Mouse (Mus musculus) midbrain, embryonic 14.5 days (tissue): ENCODE measurements around the gene Ube2s. TPM values are rescaled to one million over a fixed set of nuclear protein-coding genes. Genes with fewer than 3 reads are reported as not detected.
"Not testable (repeated sequence)": the region's sequence is repeated elsewhere in the genome, so short reads cannot be mapped to it uniquely, and the experiment has no call there.

Experiments used
- ATAC-seq: fragments of 200-750 bp; cut with Nextera tagmentation; 2 replicates; pipeline ENCODE4 v1.8.0; 2017; ENCODE audit warnings: moderate number of reproducible peaks, moderate library complexity; ENCODE audit not compliant: low FRiP score, low TSS enrichment
- DNase-seq: peaks from one replicate; pipeline ENCODE4 v3.0.0-alpha.2; 2015
- H3K27ac ChIP-seq: fragments of 300-500 bp; sonication (generic); replicated peaks from 2 replicates; pipeline ENCODE4 v1.5.1; 2014; ENCODE audit warnings: mild to moderate bottlenecking, low read depth, low read length, moderate library complexity
- H3K27me3 ChIP-seq: fragments of 300-500 bp; sonication (generic); 2 replicates; pipeline ENCODE4 v1.6.1; 2014; ENCODE audit warnings: low read length, control low read depth, mixed read lengths; ENCODE audit not compliant: control insufficient read depth, insufficient read depth
- H3K36me3 ChIP-seq: fragments of 300-500 bp; sonication (generic); 2 replicates; pipeline ENCODE4 v1.6.1; 2014; ENCODE audit warnings: low read length, control low read depth; ENCODE audit not compliant: control insufficient read depth, insufficient read depth
- H3K4me1 ChIP-seq: fragments of 300-500 bp; sonication (generic); 2 replicates; pipeline ENCODE4 v1.6.1; 2014; ENCODE audit warnings: mild to moderate bottlenecking, antibody characterized with exemption, low read length, control low read depth; ENCODE audit not compliant: control insufficient read depth, insufficient read depth
- H3K4me2 ChIP-seq: fragments of 300-500 bp; sonication (generic); 2 replicates; pipeline ENCODE4 v1.6.1; 2014; ENCODE audit warnings: mild to moderate bottlenecking, low read length, moderate library complexity
- H3K4me3 ChIP-seq: fragments of 300-500 bp; sonication (generic); replicated peaks from 2 replicates; pipeline ENCODE4 v1.5.1; 2014; ENCODE audit warnings: low read depth, low read length
- H3K9ac ChIP-seq: fragments of 300-500 bp; sonication (generic); replicated peaks from 2 replicates; pipeline ENCODE4 v1.6.1; 2014; ENCODE audit warnings: mild to moderate bottlenecking, low read length, moderate library complexity
- H3K9me3 ChIP-seq: fragments of 300-500 bp; sonication (generic); 2 replicates; pipeline ENCODE4 v1.6.1; 2016; ENCODE audit warnings: low read length, control low read depth, mixed read lengths; ENCODE audit not compliant: control insufficient read depth
- WGBS: fragments of 180-500 bp; shearing (Covaris S2); extraction: QIAGEN DNeasy Blood & Tissue Kit; methylation state at CpG from one replicate; pipeline ENCODE4 v1.1.7; 2014; 5-methylcytosine and 5-hydroxymethylcytosine counted together
- polyA plus RNA-seq: library from polyadenylated mRNA; unstranded; fragments of >200 nt; fragmentation: Nextera tagmentation; extraction: Ambion mirVana; gene quantifications from 2 replicates; pipeline ENCODE4 v1.2.1, GENCODE M21; 2014

The Ube2s gene
- polyA plus RNA-seq, 1 experiment from 2014 or later, result 290 TPM

GRCm38 (mm10) chr7:4835631-4836327 is 23.4 kb upstream of the Ube2s start:
- Histone ChIP-seq H3K4me1 (no peaks in the 10 kb centered on the region), H3K27me3 (peaks cover 8% of the 10 kb centered on the region; the same call in 1 of the 2 replicates), H3K4me2 (peak overlapping the region; percentile 82), H3K27ac (peak overlapping the region; percentile 90), H3K4me3 (peak overlapping the region; percentile 62), H3K36me3 (0 out of 2 replicates have a peak, but pooled peaks cover 7% of the 10 kb centered on the region), H3K9ac (peak overlapping the region; percentile 82), H3K9me3 (no peaks in the 10 kb centered on the region)
- DNase-seq (no peak), ATAC-seq (peak; percentile 5; the same call in 1 of the 2 replicates)
- WGBS, result 5% methylated on average over 33 of the region's 34 CpGs

- no peak overlapping the region for H3K4me3 ChIP-seq
- 9% methylated on average over 12 of the region's 12 CpGs for WGBS
- H3K36me3 ChIP-seq, result peaks cover 42% of the 10 kb centered on the region
- H3K27ac ChIP-seq, result no peak overlapping the region
- peaks cover 12% of the 10 kb centered on the region for H3K27me3 ChIP-seq
- H3K4me1 ChIP-seq, result no peaks in the 10 kb centered on the region
- no peak for ATAC-seq
- no peak overlapping the region for H3K4me2 ChIP-seq
- no peaks in the 10 kb centered on the region for H3K9me3 ChIP-seq
- no peak overlapping the region for H3K9ac ChIP-seq
- DNase-seq, result no peak
Observed at GRCm38 (mm10) chr7:4830476-4830875, 18.1 kb upstream of the Ube2s start.

GRCm38 (mm10) chr7:4825365-4825764 is 13.0 kb upstream of the Ube2s start:
- Histone ChIP-seq H3K4me3 (no peak overlapping the region), H3K27ac (no peak overlapping the region), H3K36me3 (peaks cover 35% of the 10 kb centered on the region), H3K4me1 (no peaks in the 10 kb centered on the region), H3K4me2 (no peak overlapping the region), H3K9me3 (no peaks in the 10 kb centered on the region), H3K9ac (no peak overlapping the region), H3K27me3 (peaks cover 4% of the 10 kb centered on the region; the same call in 1 of the 2 replicates)
- 59% methylated on average over 4 of the region's 4 CpGs for WGBS
- DNase-seq (no peak), ATAC-seq (no peak)

DNA sequence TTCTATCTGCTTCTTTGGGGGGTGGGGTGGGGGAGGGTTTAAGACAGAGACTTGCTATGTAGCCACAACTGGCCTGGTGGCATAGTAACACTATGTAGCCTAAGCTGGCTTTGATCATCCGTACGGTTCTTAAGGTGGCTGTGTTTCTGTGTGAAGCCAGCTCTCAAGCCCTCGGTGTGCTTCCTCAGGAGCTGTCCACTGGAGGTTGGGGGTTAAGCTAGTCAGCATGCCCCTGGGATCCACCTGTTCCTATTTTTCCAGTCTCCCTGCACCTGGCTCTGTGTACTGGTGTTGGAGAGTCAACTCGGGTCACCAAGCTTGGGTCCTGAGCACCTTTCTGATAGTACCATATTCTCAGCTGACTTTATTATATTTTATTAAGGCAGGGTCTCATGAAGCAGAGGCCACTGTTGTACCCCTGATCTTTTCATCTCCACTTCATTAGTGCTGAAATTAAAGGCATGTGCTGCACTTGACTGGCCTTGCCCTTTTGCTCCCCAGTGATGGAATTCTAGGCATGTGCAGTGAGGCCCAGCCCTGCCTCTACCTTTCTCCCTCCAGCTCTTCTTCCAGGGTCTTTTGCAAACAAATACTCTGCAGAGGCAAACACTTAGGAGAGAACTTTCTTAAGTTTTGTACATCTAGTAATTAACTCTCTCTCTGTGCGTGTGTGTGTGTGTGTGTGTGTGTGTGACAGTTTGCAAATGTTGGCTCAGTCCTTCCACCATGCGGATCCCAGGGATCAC is 9.9 kb upstream of the Ube2s start:
- Histone ChIP-seq H3K36me3 (peaks cover 7% of the 10 kb centered on the region; the same call in 1 of the 2 replicates), H3K27ac (no peak overlapping the region), H3K4me1 (no peaks in the 10 kb centered on the region), H3K4me3 (no peak overlapping the region), H3K27me3 (no peaks in the 10 kb centered on the region), H3K4me2 (no peak overlapping the region), H3K9me3 (no peaks in the 10 kb centered on the region), H3K9ac (no peak overlapping the region)
- ATAC-seq (no peak), DNase-seq (no peak)
- WGBS, result 75% methylated on average over 6 of the region's 6 CpGs

GRCm38 (mm10) chr7:4821690-4822089 is 9.3 kb upstream of the Ube2s start:
- no peak overlapping the region for H3K27ac ChIP-seq
- H3K4me3 ChIP-seq, result no peak overlapping the region
- ATAC-seq, result no peak
- no peaks in the 10 kb centered on the region for H3K4me1 ChIP-seq
- no peaks in the 10 kb centered on the region for H3K27me3 ChIP-seq
- H3K9me3 ChIP-seq, result no peaks in the 10 kb centered on the region
- H3K4me2 ChIP-seq, result no peak overlapping the region
- peaks cover 1% of the 10 kb centered on the region; the same call in 1 of the 2 replicates for H3K36me3 ChIP-seq
- no peak for DNase-seq
- H3K9ac ChIP-seq, result no peak overlapping the region
- WGBS, result 87% methylated on average over 4 of the region's 4 CpGs

GRCm38 (mm10) chr7:4820925-4821324 is 8.5 kb upstream of the Ube2s start:
- not testable (repeated sequence) for ATAC-seq, H3K9ac ChIP-seq, H3K27me3 ChIP-seq, H3K4me3 ChIP-seq, H3K27ac ChIP-seq, H3K4me2 ChIP-seq, H3K36me3 ChIP-seq, H3K9me3 ChIP-seq, H3K4me1 ChIP-seq, DNase-seq
- 94% methylated on average over 7 of the region's 7 CpGs for WGBS

DNA sequence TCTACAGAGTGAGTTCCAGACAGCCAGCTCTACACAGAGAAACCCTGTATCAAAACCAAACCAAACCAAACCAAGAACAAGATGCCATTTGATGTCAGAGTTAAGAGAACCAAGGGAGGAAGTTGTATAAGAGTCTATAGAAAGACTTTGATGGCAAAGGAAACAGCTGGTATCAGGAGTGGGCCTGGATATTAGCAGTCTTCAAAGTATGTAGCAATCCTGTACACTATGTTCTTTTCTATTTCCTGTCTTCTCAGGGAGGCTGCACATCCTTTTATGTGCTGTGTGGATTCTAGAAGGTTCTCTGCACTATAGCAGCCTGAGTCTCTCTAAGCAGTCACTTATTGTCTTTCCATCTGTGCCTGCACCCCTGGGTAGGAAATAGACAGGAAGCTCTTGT is 4.2 kb upstream of the Ube2s start:
- Histone ChIP-seq H3K27me3 (no peaks in the 10 kb centered on the region), H3K27ac (no peak overlapping the region), H3K9me3 (no peaks in the 10 kb centered on the region), H3K4me2 (no peak overlapping the region), H3K36me3 (no peaks in the 10 kb centered on the region), H3K9ac (no peak overlapping the region), H3K4me1 (peaks cover 7% of the 10 kb centered on the region; the same call in 1 of the 2 replicates), H3K4me3 (no peak overlapping the region)
- ATAC-seq (no peak), DNase-seq (no peak)

DNA sequence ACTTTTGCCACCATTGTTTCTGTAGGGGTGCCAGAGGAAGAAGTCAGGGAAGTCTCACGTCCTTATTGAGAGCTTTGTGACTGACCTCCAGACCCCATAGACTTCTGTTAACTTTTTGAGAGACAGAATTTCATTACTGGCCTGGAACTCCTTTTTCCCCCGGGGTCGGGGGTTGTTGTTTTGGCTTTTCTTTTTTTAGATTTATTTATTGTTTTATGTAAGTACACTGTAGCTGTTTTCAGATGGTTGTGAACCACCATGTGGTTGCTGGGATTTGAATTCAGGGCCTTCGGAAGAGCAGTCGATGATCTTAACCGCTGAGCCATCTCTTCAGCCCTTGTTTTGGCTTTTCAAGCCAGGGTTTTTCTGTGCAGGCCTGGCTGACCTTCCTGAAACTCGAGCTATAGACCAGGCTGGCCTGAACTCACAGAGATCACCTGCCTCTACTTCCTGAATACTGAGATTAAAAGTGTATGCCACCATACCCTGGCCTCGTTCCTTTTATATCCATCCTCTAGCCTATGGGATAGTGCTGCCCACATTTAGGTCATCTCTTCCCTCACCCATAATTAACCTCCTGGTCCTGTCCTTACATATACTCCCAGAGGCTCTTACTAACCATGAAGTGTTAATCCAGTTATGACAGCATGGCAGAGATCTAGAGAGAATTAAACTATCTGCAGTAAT is 858 bp upstream of the Ube2s start:
- H3K9me3 ChIP-seq, result no peaks in the 10 kb centered on the region
- no peak for DNase-seq
- peak overlapping the region; percentile 98 for H3K27ac ChIP-seq
- H3K27me3 ChIP-seq, result no peaks in the 10 kb centered on the region
- peak overlapping the region; percentile 88 for H3K4me2 ChIP-seq
- 22% methylated on average over 8 of the region's 8 CpGs for WGBS
- H3K36me3 ChIP-seq, result peaks cover 22% of the 10 kb centered on the region
- H3K4me1 ChIP-seq, result peaks cover 18% of the 10 kb centered on the region
- ATAC-seq, result no peak
- peak overlapping the region; percentile 96 for H3K4me3 ChIP-seq
- H3K9ac ChIP-seq, result peak overlapping the region; percentile 58; the same call in 1 of the 2 replicates
